Mouse (Mus musculus): ENCODE measurements around the gene Mvb12b. TPM values are rescaled to one million over a fixed set of nuclear protein-coding genes. Genes with fewer than 3 reads are reported as not detected.

The Mvb12b gene
- polyA plus RNA-seq, 1 experiment from 2014 or later: 17.7 TPM

GRCm38 (mm10) chr2:33871181-33871520 is 16.6 kb downstream of the Mvb12b start:
- WGBS: 73% methylated on average over 4 of the region's 4 CpGs
- H3K9ac ChIP-seq (ENCODE audit: low read depth, low read length): 0 out of 2 replicates have a peak overlapping the region, but pooled peaks have one; percentile 5
- peaks cover 62% of the 10 kb centered on the region for H3K4me1 ChIP-seq (replicated peaks; ENCODE audit: control insufficient read depth, insufficient read depth, low read length)
- no peak overlapping the region for H3K4me3 ChIP-seq (ENCODE audit: low read depth, low read length)
- DNase-seq (ENCODE audit: low spot score): peak; percentile 27
- peaks cover 3% of the 10 kb centered on the region; the same call in 1 of the 2 replicates for H3K9me3 ChIP-seq (ENCODE audit: control insufficient read depth, low read length)
- H3K36me3 ChIP-seq (ENCODE audit: control insufficient read depth, insufficient read depth, low read length): peaks cover 7% of the 10 kb centered on the region
- no peak for ATAC-seq (replicated peaks; ENCODE audit: low FRiP score)
- H3K27ac ChIP-seq (ENCODE audit: low read depth, low read length): peak overlapping the region; percentile 73
- no peak overlapping the region for H3K4me2 ChIP-seq
- no peaks in the 10 kb centered on the region for H3K27me3 ChIP-seq (replicated peaks; ENCODE audit: control insufficient read depth, insufficient read depth, low read length)

DNA sequence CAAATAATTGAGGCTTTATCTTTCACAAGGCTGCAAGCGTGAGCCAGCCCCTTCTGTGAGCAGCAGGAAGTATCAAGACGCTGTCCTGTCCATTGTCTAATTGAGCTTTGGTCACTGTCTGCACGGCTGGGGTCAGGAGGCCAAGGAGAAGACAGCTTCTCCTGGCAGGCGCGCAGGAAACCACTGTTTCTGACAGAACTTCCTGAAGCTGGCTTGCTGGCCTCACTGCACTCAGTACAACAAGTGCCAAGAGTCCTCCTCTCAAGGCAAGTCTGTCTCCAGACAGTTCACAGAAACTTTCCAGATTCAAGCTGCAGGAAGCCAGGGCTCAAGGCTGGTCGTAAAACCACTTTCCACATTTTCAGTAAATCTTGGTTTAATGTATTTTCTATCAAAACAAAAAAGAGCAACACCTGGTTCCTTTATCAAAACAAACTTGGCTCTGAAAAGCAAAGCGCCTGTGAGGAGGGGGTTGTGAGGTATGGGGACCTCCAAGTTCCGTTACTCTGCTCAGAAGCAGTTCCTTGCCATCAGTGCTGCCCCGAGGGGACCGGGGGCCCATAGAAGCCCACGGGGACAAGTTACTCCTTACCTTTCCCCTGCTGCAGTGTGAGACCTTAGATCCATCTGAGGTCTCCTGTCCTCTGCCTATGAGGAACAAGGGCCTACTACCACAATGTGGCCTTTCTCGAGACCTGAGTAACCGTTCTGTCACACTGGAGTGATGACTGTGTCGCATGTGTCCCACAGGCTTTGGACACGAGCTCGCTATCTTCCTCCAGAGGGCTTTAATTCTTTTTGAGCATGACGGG is 17.2 kb downstream of the Mvb12b start:
- H3K27ac ChIP-seq (ENCODE audit: low read depth, low read length): peak overlapping the region; percentile 73
- peaks cover 61% of the 10 kb centered on the region for H3K4me1 ChIP-seq (replicated peaks; ENCODE audit: control insufficient read depth, insufficient read depth, low read length)
- no peak overlapping the region for H3K4me3 ChIP-seq (ENCODE audit: low read depth, low read length)
- peaks cover 7% of the 10 kb centered on the region for H3K36me3 ChIP-seq (ENCODE audit: control insufficient read depth, insufficient read depth, low read length)
- 38% methylated on average over 17 of the region's 17 CpGs for WGBS
- no peak overlapping the region for H3K9ac ChIP-seq (ENCODE audit: low read depth, low read length)
- DNase-seq (ENCODE audit: low spot score): peak; percentile 35
- no peaks in the 10 kb centered on the region for H3K27me3 ChIP-seq (replicated peaks; ENCODE audit: control insufficient read depth, insufficient read depth, low read length)
- H3K4me2 ChIP-seq: no peak overlapping the region
- peaks cover 3% of the 10 kb centered on the region; the same call in 1 of the 2 replicates for H3K9me3 ChIP-seq (ENCODE audit: control insufficient read depth, low read length)
- peak; percentile 39; the same call in 1 of the 2 replicates for ATAC-seq (replicated peaks; ENCODE audit: low FRiP score)

- 41% methylated on average over 10 of the region's 10 CpGs for WGBS
- Histone ChIP-seq H3K27me3 (replicated peaks; ENCODE audit: control insufficient read depth, insufficient read depth, low read length) (no peaks in the 10 kb centered on the region), H3K9ac (ENCODE audit: low read depth, low read length) (no peak overlapping the region), H3K4me1 (replicated peaks; ENCODE audit: control insufficient read depth, insufficient read depth, low read length) (peaks cover 55% of the 10 kb centered on the region), H3K4me2 (no peak overlapping the region), H3K36me3 (ENCODE audit: control insufficient read depth, insufficient read depth, low read length) (peaks cover 7% of the 10 kb centered on the region), H3K27ac (ENCODE audit: low read depth, low read length) (peak overlapping the region; percentile 73; the same call in 1 of the 2 replicates), H3K4me3 (ENCODE audit: low read depth, low read length) (no peak overlapping the region), H3K9me3 (ENCODE audit: control insufficient read depth, low read length) (peaks cover 3% of the 10 kb centered on the region; the same call in 1 of the 2 replicates)
- DNase-seq (ENCODE audit: low spot score) (peak; percentile 36), ATAC-seq (replicated peaks; ENCODE audit: low FRiP score) (peak; percentile 33; the same call in 1 of the 2 replicates)
Measured at GRCm38 (mm10) chr2:33869689-33870343, 17.9 kb downstream of the Mvb12b start.

DNA sequence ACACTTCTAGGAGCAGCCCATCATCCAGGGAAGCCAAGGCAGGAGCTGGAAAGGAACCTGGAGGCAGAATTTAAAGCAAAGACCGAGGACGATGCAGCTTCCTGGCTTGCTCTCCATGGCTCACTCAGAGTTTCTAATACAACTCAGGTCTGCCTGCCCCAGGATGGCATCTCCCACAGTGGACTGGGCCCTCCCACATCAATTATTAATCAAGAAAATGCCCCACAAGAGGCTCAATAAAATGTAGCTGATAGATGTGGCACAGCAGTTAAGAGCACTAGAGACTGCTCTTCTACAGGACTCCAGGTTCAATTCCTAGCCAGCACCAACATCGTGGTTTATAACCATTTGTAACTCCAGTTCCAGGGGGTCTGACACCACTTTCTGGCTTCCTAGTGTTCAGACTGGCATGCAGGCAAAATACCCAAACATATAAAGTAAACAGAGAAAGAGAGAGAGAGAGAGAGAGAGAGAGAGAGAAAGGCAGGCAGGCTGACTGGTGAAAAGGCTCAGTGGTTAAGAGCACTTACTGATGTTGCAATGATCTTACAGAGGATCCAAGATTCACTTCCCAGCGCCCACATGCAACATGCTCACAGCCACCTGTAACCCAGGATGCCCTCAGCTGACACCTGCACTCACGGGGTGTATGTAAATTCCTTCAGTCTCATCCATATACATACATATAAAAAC is 18.6 kb downstream of the Mvb12b start:
- peaks cover 3% of the 10 kb centered on the region; the same call in 1 of the 2 replicates for H3K9me3 ChIP-seq (ENCODE audit: control insufficient read depth, low read length)
- H3K4me2 ChIP-seq: no peak overlapping the region
- no peak overlapping the region; the same call in 1 of the 2 replicates for H3K9ac ChIP-seq (ENCODE audit: low read depth, low read length)
- no peaks in the 10 kb centered on the region for H3K27me3 ChIP-seq (replicated peaks; ENCODE audit: control insufficient read depth, insufficient read depth, low read length)
- ATAC-seq (replicated peaks; ENCODE audit: low FRiP score) (no peak), DNase-seq (ENCODE audit: low spot score) (peak; percentile 28)
- 53% methylated on average over 5 of the region's 5 CpGs for WGBS
- H3K4me3 ChIP-seq (ENCODE audit: low read depth, low read length): no peak overlapping the region
- peaks cover 52% of the 10 kb centered on the region for H3K4me1 ChIP-seq (replicated peaks; ENCODE audit: control insufficient read depth, insufficient read depth, low read length)
- peaks cover 7% of the 10 kb centered on the region for H3K36me3 ChIP-seq (ENCODE audit: control insufficient read depth, insufficient read depth, low read length)
- H3K27ac ChIP-seq (ENCODE audit: low read depth, low read length): peak overlapping the region; percentile 73; the same call in 1 of the 2 replicates

DNA sequence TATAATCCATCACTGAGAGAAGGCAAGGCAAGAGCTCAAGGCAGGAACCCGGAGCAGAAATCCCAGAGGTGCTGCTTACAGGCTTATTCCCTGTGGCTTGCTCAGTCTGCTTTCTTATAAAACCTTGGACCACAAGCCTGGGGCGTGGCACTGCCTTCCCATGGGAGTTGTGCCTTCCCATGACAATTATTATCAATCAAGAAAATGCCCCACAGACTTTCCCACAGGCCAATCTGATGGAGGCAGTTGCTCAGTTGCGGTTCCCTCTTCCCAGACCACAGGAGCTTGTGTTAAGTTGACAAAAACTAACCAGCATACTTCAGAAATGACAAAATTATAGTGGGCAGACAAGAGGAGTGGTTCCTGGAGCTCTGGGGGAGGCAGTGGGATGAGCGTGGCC is 19.4 kb downstream of the Mvb12b start:
- no peak overlapping the region for H3K4me3 ChIP-seq (ENCODE audit: low read depth, low read length)
- peak overlapping the region; percentile 73; the same call in 1 of the 2 replicates for H3K27ac ChIP-seq (ENCODE audit: low read depth, low read length)
- H3K36me3 ChIP-seq (ENCODE audit: control insufficient read depth, insufficient read depth, low read length): peaks cover 7% of the 10 kb centered on the region
- no peaks in the 10 kb centered on the region for H3K27me3 ChIP-seq (replicated peaks; ENCODE audit: control insufficient read depth, insufficient read depth, low read length)
- H3K9ac ChIP-seq (ENCODE audit: low read depth, low read length): no peak overlapping the region
- peaks cover 3% of the 10 kb centered on the region; the same call in 1 of the 2 replicates for H3K9me3 ChIP-seq (ENCODE audit: control insufficient read depth, low read length)
- peaks cover 52% of the 10 kb centered on the region for H3K4me1 ChIP-seq (replicated peaks; ENCODE audit: control insufficient read depth, insufficient read depth, low read length)
- peak; percentile 31 for DNase-seq (ENCODE audit: low spot score)
- no peak overlapping the region for H3K4me2 ChIP-seq
- no peak for ATAC-seq (replicated peaks; ENCODE audit: low FRiP score)
- WGBS: 49% methylated on average over 4 of the region's 4 CpGs

- H3K36me3 ChIP-seq (ENCODE audit: control insufficient read depth, insufficient read depth, low read length): peaks cover 3% of the 10 kb centered on the region; the same call in 1 of the 2 replicates
- H3K4me3 ChIP-seq (ENCODE audit: low read depth, low read length): no peak overlapping the region
- no peak for ATAC-seq (replicated peaks; ENCODE audit: low FRiP score)
- 36% methylated on average over 2 of the region's 2 CpGs for WGBS
- no peaks in the 10 kb centered on the region for H3K9me3 ChIP-seq (ENCODE audit: control insufficient read depth, low read length)
- peak overlapping the region; percentile 37 for H3K4me2 ChIP-seq
- H3K27me3 ChIP-seq (replicated peaks; ENCODE audit: control insufficient read depth, insufficient read depth, low read length): no peaks in the 10 kb centered on the region
- peak overlapping the region; percentile 60 for H3K27ac ChIP-seq (ENCODE audit: low read depth, low read length)
- peaks cover 51% of the 10 kb centered on the region for H3K4me1 ChIP-seq (replicated peaks; ENCODE audit: control insufficient read depth, insufficient read depth, low read length)
- DNase-seq (ENCODE audit: low spot score): no peak
- H3K9ac ChIP-seq (ENCODE audit: low read depth, low read length): 0 out of 2 replicates have a peak overlapping the region, but pooled peaks have one; percentile 26
Measured at GRCm38 (mm10) chr2:33856746-33857145, 31.0 kb downstream of the Mvb12b start.

DNA sequence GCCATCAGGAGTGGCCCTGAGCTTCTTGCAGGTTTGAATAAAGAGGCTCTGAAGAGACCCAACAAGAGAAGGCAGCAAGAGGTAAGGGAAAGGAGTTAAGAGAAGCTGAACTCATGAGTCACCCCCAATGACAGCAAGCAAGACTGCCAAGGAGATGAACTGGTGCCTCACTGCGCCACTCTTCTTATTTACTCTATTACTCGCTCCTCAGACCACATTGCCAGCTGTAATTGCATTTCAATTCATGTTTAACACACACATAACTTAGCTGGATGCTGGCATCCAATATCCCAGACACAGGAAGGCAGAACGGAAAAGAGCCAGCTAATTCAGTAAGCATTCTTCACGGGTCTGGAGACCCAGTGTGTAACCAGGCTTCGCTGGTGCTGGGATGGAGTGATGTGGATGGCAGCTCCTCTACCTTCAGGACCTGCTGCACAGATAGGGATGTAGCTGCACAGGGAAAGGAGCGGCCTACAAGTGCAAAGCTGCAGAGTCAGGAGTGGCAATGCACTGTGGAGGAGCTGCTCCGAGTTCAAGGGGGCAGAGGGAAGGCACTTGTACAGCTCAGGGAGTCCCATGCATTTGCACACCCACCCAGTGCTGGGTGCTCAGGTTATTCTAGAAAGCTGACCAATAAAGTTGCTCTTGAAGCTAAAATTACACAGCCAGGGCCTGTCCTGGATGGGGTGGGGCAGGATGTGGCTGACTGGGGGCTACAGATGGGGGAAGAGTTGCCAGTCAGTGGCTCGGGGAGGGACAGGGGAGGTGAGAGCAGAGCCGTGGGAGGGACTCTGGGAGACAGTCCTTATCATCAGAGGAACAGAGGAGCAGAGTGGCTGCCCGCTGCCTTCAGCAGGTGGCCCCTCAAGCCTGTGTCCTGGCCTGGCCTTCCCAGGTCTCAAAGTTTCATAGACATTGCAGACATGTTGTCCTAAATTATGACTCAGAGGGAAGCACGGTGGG is 34.5 kb downstream of the Mvb12b start:
- no peaks in the 10 kb centered on the region for H3K27me3 ChIP-seq (replicated peaks; ENCODE audit: control insufficient read depth, insufficient read depth, low read length)
- peak overlapping the region; percentile 53 for H3K4me2 ChIP-seq
- DNase-seq (ENCODE audit: low spot score): peak; percentile 58
- no peak overlapping the region for H3K4me3 ChIP-seq (ENCODE audit: low read depth, low read length)
- H3K9ac ChIP-seq (ENCODE audit: low read depth, low read length): peak overlapping the region; percentile 44; the same call in 1 of the 2 replicates
- WGBS: 53% methylated on average over 11 of the region's 11 CpGs
- H3K36me3 ChIP-seq (ENCODE audit: control insufficient read depth, insufficient read depth, low read length): peaks cover 5% of the 10 kb centered on the region; the same call in 1 of the 2 replicates
- peaks cover 55% of the 10 kb centered on the region for H3K4me1 ChIP-seq (replicated peaks; ENCODE audit: control insufficient read depth, insufficient read depth, low read length)
- no peaks in the 10 kb centered on the region for H3K9me3 ChIP-seq (ENCODE audit: control insufficient read depth, low read length)
- ATAC-seq (replicated peaks; ENCODE audit: low FRiP score): peak; percentile 96
- peak overlapping the region; percentile 83 for H3K27ac ChIP-seq (ENCODE audit: low read depth, low read length)

Measured in liver, embryonic 11.5 days (tissue).